Mouse (Mus musculus) liver, adult (tissue): ENCODE measurements around the gene Jag2.

Source experiments
- GATA4 ChIP-seq: IDR thresholded peaks from 2 replicates; pipeline ENCODE4 v1.6.1; 2014; ENCODE audit warnings: mild to moderate bottlenecking, low read length; ENCODE audit not compliant: insufficient replicate concordance

The Jag2 gene

DNA sequence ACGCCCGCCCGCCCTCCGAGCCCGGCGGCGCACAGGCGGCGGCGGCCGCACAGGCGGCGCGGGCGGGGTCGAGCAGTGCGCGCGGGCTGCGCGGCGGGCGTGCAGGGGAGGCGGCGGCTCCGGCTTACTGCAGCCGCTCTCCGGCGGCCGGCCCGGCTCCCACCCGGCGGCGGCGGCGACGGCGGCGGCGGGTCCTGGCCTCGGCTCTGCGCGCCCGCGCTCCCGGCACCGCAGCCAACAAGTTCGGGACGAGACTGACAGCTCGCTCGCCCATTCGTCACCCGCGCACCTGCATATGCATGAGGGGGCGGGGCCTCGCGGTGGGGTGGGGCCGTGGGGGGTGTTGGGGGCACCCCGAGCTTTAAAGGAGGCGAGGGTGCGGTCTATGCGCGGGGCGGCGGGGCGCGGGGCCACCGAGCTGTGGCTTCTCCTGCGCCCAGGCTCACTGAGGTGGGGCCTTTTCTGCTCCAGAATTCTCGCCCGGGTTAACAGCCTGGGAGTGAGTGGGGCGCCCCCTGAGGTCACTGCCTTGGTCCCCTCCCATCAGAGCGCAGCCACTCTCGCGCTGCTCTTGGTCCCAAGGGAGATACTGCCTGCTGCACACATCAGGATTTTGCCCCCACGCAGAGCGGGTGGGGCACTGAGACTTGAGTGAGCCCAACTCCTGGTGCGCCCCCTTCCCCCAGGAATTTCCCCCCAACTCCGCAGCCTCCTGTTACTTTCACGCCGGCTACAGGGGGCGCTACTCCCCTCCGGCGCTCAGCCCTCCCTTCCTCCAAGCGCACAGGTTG lies at the start of gene Jag2:
Gene Jag2, minus strand, starts transcription at position 215 of the 791 bp plus-strand sequence.
- TF ChIP-seq GATA4, result no peak

DNA sequence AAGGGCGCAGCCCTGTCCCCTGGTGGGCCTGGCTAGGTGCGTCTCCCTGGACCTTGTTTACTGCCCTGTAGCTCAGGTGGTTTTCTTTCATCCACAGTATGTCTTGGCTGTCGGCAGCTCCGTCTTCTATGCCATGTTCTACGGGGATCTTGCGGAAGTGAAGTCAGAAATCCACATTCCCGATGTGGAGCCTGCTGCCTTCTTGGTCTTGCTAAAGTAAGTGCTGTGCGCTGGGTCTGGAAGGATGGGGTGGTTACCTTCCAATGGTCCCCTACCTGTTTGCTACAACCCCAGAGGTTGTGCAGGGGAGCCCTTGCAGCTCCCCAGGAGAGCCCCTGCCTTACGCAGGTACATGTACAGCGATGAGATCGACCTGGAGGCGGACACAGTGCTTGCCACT lies 47.6 kb upstream of the Jag2 start:
- no peak for TF ChIP-seq GATA4

DNA sequence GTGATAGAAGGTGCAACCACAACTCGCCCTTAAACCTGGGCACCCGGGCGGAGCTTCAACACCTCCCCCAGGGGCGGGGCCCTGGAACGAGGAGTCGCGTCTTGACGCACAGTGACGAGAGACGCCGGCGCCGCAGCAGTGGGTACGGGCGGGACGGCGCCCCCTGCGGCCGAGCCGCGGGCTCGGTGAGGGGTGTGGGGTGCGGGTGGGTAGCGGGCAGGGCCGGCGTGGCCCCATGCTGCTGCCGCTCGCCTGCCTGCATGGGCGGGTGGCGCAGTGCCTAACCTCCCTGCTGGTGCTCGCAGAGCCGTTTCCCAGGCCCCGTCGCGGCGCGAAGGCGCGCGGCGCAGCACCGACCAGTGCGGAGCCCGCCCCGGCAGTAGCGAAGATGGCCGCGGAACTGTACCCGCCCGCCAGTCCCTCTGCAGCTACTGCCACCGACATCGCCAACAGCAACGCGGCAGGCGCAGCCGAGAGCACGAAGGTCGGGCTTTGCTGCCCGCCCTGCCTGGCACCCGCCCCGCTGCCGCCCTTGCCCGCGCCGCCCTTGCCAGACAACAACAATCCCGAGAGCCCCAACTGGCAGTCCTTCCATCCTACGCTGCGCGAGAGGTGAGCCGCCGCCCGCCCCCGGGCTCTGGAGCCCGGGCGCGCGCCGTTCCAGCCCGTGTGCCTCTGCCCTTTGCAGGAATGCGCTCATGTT lies 46.9 kb upstream of the Jag2 start, which contains the start of gene Btbd6:
Gene Btbd6, plus strand, starts transcription at position 112 of the 703 bp plus-strand sequence.
- TF ChIP-seq GATA4, result no peak

DNA sequence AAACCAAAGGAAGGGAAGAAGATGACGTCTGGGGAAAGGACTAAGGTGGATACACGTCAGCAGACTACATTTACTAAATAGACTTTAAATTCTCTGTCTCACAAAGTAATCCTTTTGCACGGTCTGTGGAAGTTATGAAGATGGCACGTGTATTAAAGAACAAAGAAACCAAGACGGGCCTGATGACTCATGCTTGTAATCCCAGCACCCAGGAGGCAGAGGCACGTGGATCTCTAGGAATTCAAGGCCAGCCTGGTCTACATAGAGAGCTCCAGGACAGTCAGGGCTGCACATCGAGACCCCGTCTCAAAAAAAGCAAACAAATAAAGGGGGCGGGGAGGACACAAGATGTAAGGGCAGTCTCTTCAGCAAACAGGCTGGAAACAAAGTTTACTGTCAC lies 45.2 kb upstream of the Jag2 start:
- TF ChIP-seq GATA4, result no peak

DNA sequence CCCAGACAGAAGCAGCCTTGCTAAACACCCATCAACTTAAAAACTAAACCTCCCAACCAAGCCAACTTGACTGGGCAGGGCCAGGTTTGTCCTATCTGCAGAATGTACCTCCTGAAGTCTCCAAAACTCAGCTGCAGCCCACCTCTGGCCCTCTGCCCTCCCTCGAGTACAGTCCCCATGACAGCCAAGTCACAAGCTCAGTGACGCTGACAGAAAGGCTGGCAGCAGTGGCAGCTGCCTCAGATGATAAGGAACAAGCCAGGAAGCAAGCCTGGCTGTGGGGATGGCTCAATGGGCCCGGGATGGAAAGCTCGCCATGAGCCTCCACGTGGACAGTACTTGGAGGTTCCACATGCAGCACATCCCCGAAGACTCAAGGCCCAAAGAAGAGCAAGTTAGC lies 40.0 kb upstream of the Jag2 start:
- no peak for TF ChIP-seq GATA4

DNA sequence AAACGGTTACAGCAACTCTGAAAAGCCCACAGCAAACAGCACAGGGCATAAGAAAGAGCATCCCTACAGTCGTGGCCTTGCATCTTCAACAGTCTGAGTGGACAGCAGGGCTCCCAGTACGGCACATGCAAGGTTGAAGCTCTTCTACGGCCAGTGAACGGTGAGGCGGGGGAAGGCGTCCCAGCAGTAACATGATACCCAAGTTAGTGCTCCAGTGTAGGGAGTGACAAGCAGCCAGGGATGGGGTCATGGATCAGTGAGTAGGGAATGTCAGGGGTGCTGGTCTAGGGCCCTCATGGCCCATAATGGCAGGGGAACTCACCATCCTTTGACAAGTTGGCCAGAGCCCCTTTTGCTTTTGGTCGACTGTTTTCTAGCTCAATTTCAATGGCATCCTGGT lies 39.4 kb upstream of the Jag2 start:
- TF ChIP-seq GATA4, result no peak

DNA sequence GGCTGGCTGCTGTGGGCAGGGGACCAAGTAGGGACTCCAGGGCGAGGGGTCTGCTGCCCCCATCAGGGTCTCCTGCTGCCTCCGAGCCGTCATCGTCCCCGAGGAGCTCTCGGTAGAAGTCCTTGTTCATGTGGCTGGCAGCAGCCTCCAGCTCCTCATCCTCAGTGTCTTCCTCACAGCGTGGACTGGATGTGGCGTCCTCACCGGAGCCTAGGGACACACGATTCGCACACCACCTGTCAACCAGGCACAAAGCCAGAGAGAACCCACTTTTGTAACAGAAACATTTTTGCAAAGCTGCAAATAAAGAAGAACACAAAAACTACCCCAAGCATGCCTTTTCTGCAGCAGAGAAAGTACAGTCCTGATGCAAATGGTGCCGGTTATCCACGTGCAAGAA lies 36.2 kb upstream of the Jag2 start:
- no peak for TF ChIP-seq GATA4

DNA sequence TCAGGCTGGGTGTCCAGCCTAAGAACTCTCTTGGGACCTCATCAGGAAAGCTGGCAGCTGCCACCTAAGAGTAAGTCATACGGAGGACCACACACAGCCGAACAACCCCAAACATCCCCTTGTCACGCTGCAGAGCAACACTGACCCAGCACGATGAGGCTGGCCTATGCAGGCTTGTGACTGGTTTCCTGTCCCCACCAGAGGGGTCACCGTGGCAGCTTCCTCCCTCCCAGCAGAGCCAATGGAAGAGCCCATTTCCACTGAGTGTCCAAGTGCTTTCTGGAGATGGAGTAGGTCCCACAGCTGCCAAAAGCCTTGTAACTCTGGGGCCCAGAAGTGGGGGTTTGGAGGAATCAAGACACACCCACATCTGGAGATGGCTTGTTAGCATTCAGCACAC lies 32.3 kb upstream of the Jag2 start:
- no peak for TF ChIP-seq GATA4

DNA sequence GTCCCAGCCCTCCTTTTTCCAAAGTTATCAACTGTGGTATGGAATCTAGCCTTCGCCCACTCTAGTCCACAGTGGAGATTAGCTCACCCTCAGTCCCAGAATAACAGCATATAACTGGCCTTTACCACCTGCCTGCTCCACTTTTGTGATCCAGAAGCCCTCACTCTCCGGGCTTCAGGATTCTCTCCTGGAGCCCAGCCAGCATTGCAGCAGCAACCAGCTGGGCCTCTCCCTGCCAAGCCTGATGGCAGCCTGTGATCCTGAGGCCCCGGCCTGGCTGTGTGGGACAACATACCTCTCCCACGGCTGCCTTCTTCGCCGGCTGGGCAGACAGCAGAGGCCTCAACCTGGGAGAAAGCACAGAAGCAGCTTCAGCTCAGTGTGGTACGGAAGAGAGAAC lies 31.9 kb upstream of the Jag2 start:
- TF ChIP-seq GATA4, result no peak

DNA sequence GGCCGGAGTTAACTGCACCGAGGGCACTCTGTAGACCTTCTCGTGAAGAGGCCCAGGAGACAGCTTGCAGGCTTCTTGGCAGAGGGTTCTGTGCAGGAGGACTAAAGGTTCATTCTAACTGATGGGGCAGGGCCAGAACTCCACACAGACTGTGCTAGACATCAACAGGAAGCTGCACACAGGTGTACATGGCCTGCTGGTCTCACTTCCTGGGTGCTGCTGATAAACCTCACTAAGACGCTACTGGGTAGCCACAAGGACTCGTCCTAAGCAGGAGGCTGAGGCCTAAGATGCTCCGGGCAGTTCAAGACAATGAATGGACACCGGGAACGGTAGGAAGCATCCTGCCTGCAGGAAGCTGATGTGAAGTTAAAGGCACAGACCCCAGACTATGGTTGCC lies 29.8 kb upstream of the Jag2 start:
- TF ChIP-seq GATA4, result no peak

DNA sequence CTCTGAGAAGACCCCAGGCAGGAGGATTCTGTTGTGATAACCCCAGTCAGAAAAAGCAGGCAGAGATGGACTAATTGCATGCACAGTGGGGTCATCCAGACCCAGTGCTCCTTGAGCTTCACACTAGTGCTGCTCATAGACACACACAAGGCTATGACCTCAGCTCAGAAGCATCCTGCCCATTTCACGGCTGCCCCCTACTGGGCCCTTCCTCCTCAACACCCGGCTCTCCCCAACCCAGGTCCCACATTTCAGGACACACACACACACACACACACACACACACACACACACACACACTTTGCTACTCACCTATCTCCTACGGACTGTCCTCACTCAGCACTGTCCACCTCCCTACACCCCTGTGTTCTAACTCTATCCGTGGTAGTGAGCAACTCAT lies 28.7 kb upstream of the Jag2 start:
- TF ChIP-seq GATA4, result no peak

DNA sequence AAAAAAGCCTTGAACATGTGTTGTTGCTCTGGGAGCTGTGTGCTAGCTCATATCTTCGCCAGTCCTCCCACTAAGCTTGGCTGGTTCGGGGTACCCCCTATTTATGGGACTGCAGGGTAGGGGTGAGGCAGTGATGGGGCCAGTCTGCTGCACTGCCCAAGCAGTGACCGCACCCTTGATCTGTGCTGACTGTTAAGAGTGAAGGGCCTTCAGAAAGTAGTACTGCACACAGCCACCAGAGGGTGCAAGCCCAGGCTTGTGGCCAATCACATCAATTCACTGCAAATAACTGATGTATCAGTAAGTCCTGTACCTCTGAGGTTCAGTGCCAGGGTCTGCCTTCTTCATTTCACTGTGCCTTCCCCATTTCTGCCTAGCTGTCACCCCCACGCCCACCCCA lies 26.2 kb upstream of the Jag2 start:
- TF ChIP-seq GATA4, result no peak

DNA sequence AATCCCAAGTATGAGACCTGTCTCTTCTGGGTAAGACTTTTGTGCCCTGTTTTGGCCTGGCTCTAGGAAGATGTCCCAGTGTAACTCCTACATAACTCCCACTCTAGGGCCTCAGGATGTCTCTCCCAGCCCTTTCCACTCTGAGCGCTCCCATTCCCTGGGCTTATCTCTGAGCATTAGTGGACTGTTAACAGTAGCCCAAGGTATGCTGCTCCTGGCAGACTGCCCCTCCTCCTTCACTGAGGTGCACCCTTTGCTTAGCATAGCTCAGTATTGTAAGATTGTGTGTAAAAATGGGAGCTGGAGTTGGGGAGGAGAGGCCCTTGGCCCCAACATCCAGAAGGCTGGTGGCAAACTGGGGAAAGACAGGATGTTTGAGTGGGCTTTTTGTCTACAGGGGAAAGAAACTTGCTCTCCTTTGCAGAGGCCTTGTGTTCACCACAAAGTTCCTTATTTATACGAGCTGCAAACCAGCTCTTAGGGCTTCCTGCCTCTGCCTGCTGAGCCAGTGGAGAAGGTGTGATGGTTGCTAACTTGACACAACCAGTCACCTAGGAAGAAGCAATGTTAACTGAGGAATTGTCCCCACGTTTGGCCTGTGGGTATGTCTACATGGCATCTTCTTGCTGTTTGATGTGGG lies 23.5 kb upstream of the Jag2 start:
- no peak for TF ChIP-seq GATA4

DNA sequence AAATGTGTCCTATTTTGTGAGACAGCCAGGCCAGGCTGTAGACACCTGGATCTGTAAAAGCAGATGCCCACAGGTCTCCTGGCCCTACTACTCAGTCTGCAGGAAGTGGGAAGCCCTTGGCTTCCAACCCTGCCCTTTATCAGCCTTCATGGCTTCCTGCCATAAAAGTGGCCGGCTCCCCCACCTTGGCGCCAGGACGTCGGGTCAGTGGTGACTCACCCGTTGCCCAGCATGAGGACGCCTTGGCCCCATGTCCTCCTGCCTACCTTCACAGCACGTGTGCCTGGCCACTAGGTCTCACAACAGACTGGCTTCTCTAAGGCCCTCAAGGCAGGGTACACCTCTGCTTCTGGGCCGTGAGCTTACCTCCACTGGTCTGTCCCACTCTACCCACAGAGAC lies 22.9 kb upstream of the Jag2 start:
- TF ChIP-seq GATA4, result no peak

DNA sequence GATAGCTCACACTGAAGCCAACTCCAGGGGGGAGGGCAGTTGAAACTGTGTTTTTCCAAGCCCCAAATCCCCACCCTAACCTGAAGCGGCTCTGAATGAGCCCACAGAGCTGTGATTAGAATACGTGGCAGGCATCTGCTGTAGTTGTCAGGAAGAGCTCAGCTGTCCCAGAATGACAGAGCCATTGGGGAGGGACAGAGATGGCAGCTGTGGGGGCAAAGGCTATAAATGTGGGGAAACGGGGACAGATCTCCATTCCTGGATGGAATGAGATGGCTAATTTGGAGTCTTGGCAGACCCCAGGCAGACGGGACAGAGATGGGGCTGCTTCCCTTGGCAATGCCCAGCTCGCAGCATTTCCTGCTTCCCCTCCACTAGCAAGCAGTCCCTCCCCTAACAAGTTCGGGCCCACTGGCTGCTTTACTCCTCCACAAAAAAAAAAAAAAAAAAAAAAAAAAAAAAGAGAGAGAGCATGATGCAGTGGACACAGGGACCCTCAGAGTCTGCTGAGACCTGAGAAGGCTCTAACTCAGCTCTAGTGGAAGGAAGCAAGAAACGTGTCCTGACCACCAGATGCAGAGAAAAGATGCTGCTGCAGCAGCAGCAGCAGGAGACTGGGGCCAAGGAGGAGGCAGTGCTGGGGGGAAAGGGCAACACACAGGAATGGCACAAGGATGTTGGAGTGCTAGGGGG lies 21.7 kb upstream of the Jag2 start:
- TF ChIP-seq GATA4, result no peak

DNA sequence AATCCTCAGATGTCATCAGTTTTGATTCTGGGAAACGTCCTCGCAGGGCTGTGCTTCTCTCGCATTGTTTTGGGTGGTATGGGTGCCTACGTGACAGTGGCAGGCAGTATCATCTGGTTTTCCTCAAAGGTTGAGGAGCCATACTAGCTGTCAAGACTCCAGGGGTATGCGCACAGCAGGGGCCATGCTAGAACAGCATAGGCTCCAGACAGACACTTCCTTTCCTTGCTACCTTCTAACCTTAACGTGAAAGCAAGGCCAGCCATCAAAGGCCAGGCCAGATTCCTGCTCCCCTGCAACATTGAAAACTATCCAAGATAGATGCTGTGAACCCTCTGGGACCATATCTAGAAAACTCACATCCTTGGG lies 21.2 kb upstream of the Jag2 start:
- no peak for TF ChIP-seq GATA4
